In genomic region chr9:119806491-119806890, GRCm38 (mm10) we compare ENCODE assay signal across 17 mouse cellular contexts. TPM values are rescaled to one million over a fixed set of nuclear protein-coding genes. Genes with fewer than 3 reads are reported as not detected.
DNase-seq lines count a peak whose midpoint lies in the region; ATAC-seq and TF ChIP-seq lines count a peak whose summit lies in the region.
"Had no signal": no experiment of that assay in that cellular context is flagged by ENCODE, and none has a peak within 500 bp of the region (broad histone marks: within the 10 kb centered on the region; RNA-seq: fewer than 3 reads in every experiment).

No protein-coding gene starts in this region.

- H3K9ac ChIP-seq in intestine, postnatal 0 days (ENCODE audit: low read depth, low read length): no peak overlapping the region
- H3K9ac ChIP-seq in intestine, embryonic 16.5 days (ENCODE audit: low read depth, low read length): no peak overlapping the region
- H3K9ac ChIP-seq in lung, postnatal 0 days (replicated peaks; ENCODE audit: low read depth): no peak overlapping the region
- no peak overlapping the region for H3K9ac ChIP-seq in ES-Bruce4 (ENCODE audit: low read depth, poor library complexity, severe bottlenecking)
- H3K9ac ChIP-seq: embryonic facial prominence, embryonic 12.5 days; forebrain, embryonic 12.5 days; liver, embryonic 13.5 days; midbrain, embryonic 13.5 days; neural tube, embryonic 15.5 days had no signal

- no peaks in the 10 kb centered on the region for H3K9me3 ChIP-seq in intestine, postnatal 0 days (ENCODE audit: control insufficient read depth)
- no peaks in the 10 kb centered on the region for H3K9me3 ChIP-seq in intestine, embryonic 16.5 days (ENCODE audit: control insufficient read depth, low read length)
- H3K9me3 ChIP-seq in lung, postnatal 0 days (ENCODE audit: low read length): no peaks in the 10 kb centered on the region
- no peaks in the 10 kb centered on the region for H3K9me3 ChIP-seq in ES-Bruce4 (replicated peaks; ENCODE audit: control insufficient read depth, insufficient read depth, low read length, poor library complexity, severe bottlenecking)
- H3K9me3 ChIP-seq: embryonic facial prominence, embryonic 12.5 days; forebrain, embryonic 12.5 days; liver, embryonic 13.5 days; midbrain, embryonic 13.5 days; neural tube, embryonic 15.5 days had no signal

- no peak overlapping the region for H3K4me3 ChIP-seq in intestine, postnatal 0 days (ENCODE audit: low read depth, low read length)
- no peak overlapping the region for H3K4me3 ChIP-seq in intestine, embryonic 16.5 days (ENCODE audit: low read length)
- no peak overlapping the region for H3K4me3 ChIP-seq in lung, postnatal 0 days (ENCODE audit: low read depth, low read length)
- H3K4me3 ChIP-seq in ES-Bruce4 (ENCODE audit: low read depth, low read length): no peak overlapping the region
- H3K4me3 ChIP-seq in small intestine, adult 2 months (ENCODE audit: low read depth, low read length): no peak overlapping the region
- H3K4me3 ChIP-seq: embryonic facial prominence, embryonic 12.5 days; forebrain, embryonic 12.5 days; liver, embryonic 13.5 days; midbrain, embryonic 13.5 days; neural tube, embryonic 15.5 days had no signal

- no peak for TF ChIP-seq POLR2A in ES-Bruce4 (IDR thresholded peaks at IDR 0.05; ENCODE audit: insufficient read depth, low read length)
- TF ChIP-seq POLR2A in small intestine, adult 2 months (IDR thresholded peaks at IDR 0.05; ENCODE audit: low read depth, low read length): no peak

- ATAC-seq in intestine, postnatal 0 days: no peak
- no peak for ATAC-seq in intestine, embryonic 16.5 days
- ATAC-seq in lung, postnatal 0 days: no peak
- ATAC-seq: inflammation-experienced regulatory T-cells, adult 6 months; midbrain, embryonic 13.5 days had no signal

- 76% methylated on average over 2 of the region's 2 CpGs for WGBS in intestine, postnatal 0 days
- 81% methylated on average over 2 of the region's 2 CpGs for WGBS in intestine, embryonic 16.5 days
- whole genome bisulfite sequencing in lung, postnatal 0 days: 76% methylated on average over 2 of the region's 2 CpGs
- WGBS in small intestine, adult 2 months: 72% methylated on average over 2 of the region's 2 CpGs

- no peaks in the 10 kb centered on the region for H3K27me3 ChIP-seq in intestine, postnatal 0 days (replicated peaks; ENCODE audit: control insufficient read depth, insufficient read depth, low read length)
- H3K27me3 ChIP-seq in intestine, embryonic 16.5 days (replicated peaks; ENCODE audit: control insufficient read depth, insufficient read depth, low read length): no peaks in the 10 kb centered on the region
- no peaks in the 10 kb centered on the region for H3K27me3 ChIP-seq in lung, postnatal 0 days (replicated peaks; ENCODE audit: insufficient read depth, low read length)
- H3K27me3 ChIP-seq in ES-Bruce4 (ENCODE audit: control insufficient read depth, insufficient read depth, low read length, poor library complexity, severe bottlenecking): no peaks in the 10 kb centered on the region
- H3K27me3 ChIP-seq in small intestine, adult 2 months (ENCODE audit: control insufficient read depth, insufficient read depth, low read length): no peaks in the 10 kb centered on the region
- H3K27me3 ChIP-seq: embryonic facial prominence, embryonic 12.5 days; forebrain, embryonic 12.5 days; liver, embryonic 13.5 days; neural tube, embryonic 15.5 days had no signal

- H3K27ac ChIP-seq in intestine, postnatal 0 days (ENCODE audit: low read depth, low read length): no peak overlapping the region
- no peak overlapping the region for H3K27ac ChIP-seq in intestine, embryonic 16.5 days (ENCODE audit: low read length)
- H3K27ac ChIP-seq in lung, postnatal 0 days (ENCODE audit: low read length): no peak overlapping the region
- H3K27ac ChIP-seq in ES-Bruce4 (ENCODE audit: insufficient read depth, low read length): no peak overlapping the region
- H3K27ac ChIP-seq in small intestine, adult 2 months (ENCODE audit: insufficient read depth, low read depth, low read length): no peak overlapping the region
- H3K27ac ChIP-seq: embryonic facial prominence, embryonic 12.5 days; forebrain, embryonic 12.5 days; liver, embryonic 13.5 days; midbrain, embryonic 13.5 days; neural tube, embryonic 15.5 days had no signal

- no peak overlapping the region for H3K4me2 ChIP-seq in intestine, postnatal 0 days (replicated peaks; ENCODE audit: low read depth)
- H3K4me2 ChIP-seq in intestine, embryonic 16.5 days (ENCODE audit: low read depth, low read length): no peak overlapping the region
- no peak overlapping the region for H3K4me2 ChIP-seq in lung, postnatal 0 days (replicated peaks; ENCODE audit: low read depth, low read length)
- H3K4me2 ChIP-seq: embryonic facial prominence, embryonic 12.5 days; forebrain, embryonic 12.5 days; liver, embryonic 13.5 days; midbrain, embryonic 13.5 days; neural tube, embryonic 15.5 days had no signal

- no peaks in the 10 kb centered on the region for H3K36me3 ChIP-seq in intestine, postnatal 0 days (ENCODE audit: control insufficient read depth, insufficient read depth)
- no peaks in the 10 kb centered on the region for H3K36me3 ChIP-seq in intestine, embryonic 16.5 days (ENCODE audit: control insufficient read depth, insufficient read depth, low read length)
- H3K36me3 ChIP-seq in lung, postnatal 0 days (ENCODE audit: insufficient read depth, low read length): no peaks in the 10 kb centered on the region
- no peaks in the 10 kb centered on the region for H3K36me3 ChIP-seq in ES-Bruce4 (ENCODE audit: control insufficient read depth, insufficient read depth, low read length, poor library complexity, severe bottlenecking)
- H3K36me3 ChIP-seq in small intestine, adult 2 months (ENCODE audit: control insufficient read depth, insufficient read depth, low read length): no peaks in the 10 kb centered on the region
- H3K36me3 ChIP-seq: embryonic facial prominence, embryonic 12.5 days; forebrain, embryonic 12.5 days; liver, embryonic 13.5 days; midbrain, embryonic 13.5 days; neural tube, embryonic 15.5 days had no signal

- DNase-seq in lung, postnatal 0 days (ENCODE audit: low spot score): no peak
- DNase-seq in lung, postnatal 10 days: no peak
- no peak for DNase-seq in adrenal gland, adult 8-10 months
- DNase-seq in layer of hippocampus, postnatal 36 days: no peak
- DNase-seq: adrenal gland, postnatal 25 days; cerebellum, adult 9-10 months; gastrocnemius, postnatal 36 days; liver, embryonic 13.5 days had no signal

- no peaks in the 10 kb centered on the region for H3K4me1 ChIP-seq in intestine, postnatal 0 days (replicated peaks; ENCODE audit: control insufficient read depth, insufficient read depth, low read length)
- H3K4me1 ChIP-seq in intestine, embryonic 16.5 days (ENCODE audit: control insufficient read depth, insufficient read depth, low read length): no peaks in the 10 kb centered on the region; the same call in 1 of the 2 replicates
- no peaks in the 10 kb centered on the region for H3K4me1 ChIP-seq in lung, postnatal 0 days (ENCODE audit: insufficient read depth, low read depth, low read length)
- no peaks in the 10 kb centered on the region for H3K4me1 ChIP-seq in ES-Bruce4 (ENCODE audit: control insufficient read depth, insufficient read depth, low read length)
- no peaks in the 10 kb centered on the region for H3K4me1 ChIP-seq in small intestine, adult 2 months (ENCODE audit: control insufficient read depth, insufficient read depth, insufficient read length, low read length)

- TF ChIP-seq EP300 in lung, postnatal 0 days (IDR thresholded peaks at IDR 0.05): no peak
- no peak for TF ChIP-seq EP300 in ES-Bruce4 (IDR thresholded peaks at IDR 0.05; ENCODE audit: insufficient read depth, low read depth, low read length)

- peak; percentile 45 for TF ChIP-seq CTCF in intestine, postnatal 0 days (IDR thresholded peaks at IDR 0.05; ENCODE audit: low read depth)
- peak; percentile 39 for TF ChIP-seq CTCF in lung, postnatal 0 days (IDR thresholded peaks at IDR 0.05)
- peak; percentile 50 for TF ChIP-seq CTCF in ES-Bruce4 (IDR thresholded peaks at IDR 0.05; ENCODE audit: low read depth, low read length)
- TF ChIP-seq CTCF in small intestine, adult 2 months (IDR thresholded peaks at IDR 0.05; ENCODE audit: extremely low read depth, insufficient read length, insufficient replicate concordance, low read depth, low read length): peak; percentile 35; the same call in 1 of the 2 replicates

RNA-seq across cellular contexts. Expression of gene Scn11a, which starts 18.8 kb away (rescaled TPM):
- polyA plus RNA-seq in intestine, postnatal 0 days (2015; fragmentation: Nextera tagmentation; extraction: Ambion mirVana): 0.20 and 0.25 TPM in 2 replicates
- 0.04 TPM in 1 of 2 replicates, not detected in the other for polyA plus RNA-seq in intestine, embryonic 16.5 days (2015; fragmentation: Nextera tagmentation; extraction: Ambion mirVana)
- not detected in 2 replicates for polyA plus RNA-seq in lung, postnatal 0 days (2015; fragmentation: Nextera tagmentation; extraction: Ambion mirVana)
- polyA plus RNA-seq in ES-Bruce4 (2011; ENCODE audit: insufficient read depth, insufficient read length, low read depth, missing spikeins): not detected in 2 replicates
- 0.09 TPM in 2 replicates for polyA plus RNA-seq in small intestine, adult 2 months (2012; rRNA removed)
- not detected for total RNA-seq in adrenal gland, adult 8-10 months (2022)
- total RNA-seq in layer of hippocampus, postnatal 36 days (2021): not detected
- total RNA-seq: adrenal gland, postnatal 25 days; gastrocnemius, postnatal 36 days had no signal
- polyA plus RNA-seq: liver, embryonic 13.5 days had no signal
